Mouse (Mus musculus) heart, adult 2 months (tissue): Measurements from ENCODE around the gene Rrnad1.

Experiments used
- CTCF ChIP-seq: fragments of 200-600 bp; IDR thresholded peaks from 2 replicates; pipeline ENCODE4 v1.8.1; 2022; ENCODE audit warnings: antibody characterized with exemption, mild to moderate bottlenecking, moderate library complexity
- EP300 ChIP-seq: fragments of 200-500 bp; IDR thresholded peaks from 2 replicates; pipeline ENCODE4 v1.6.1; 2011; ENCODE audit warnings: low read depth, low read length, control low read depth; ENCODE audit not compliant: insufficient read depth

- no peak for TF ChIP-seq CTCF
- no peak for TF ChIP-seq EP300
Observed at GRCm38 (mm10) chr3:87946541-87946860, 16.0 kb upstream of the Rrnad1 start.
